Mouse (Mus musculus): ENCODE measurements around the gene Ccdc114.

Gene Ccdc114

GRCm38 (mm10) chr7:45928626-45929295 is 4.9 kb downstream of the Ccdc114 start:
- CTCF ChIA-PET, result interaction anchor here (0.6 to 2.0 kb wide), 12 partner anchors 10 to 1540 kb away, joined by 3 to 12 read pairs (median 4); partner anchors contain the start of genes Kdelr1 (in 2 of the 4) and Gys1 (in 1 of the 4)
- POLR2A ChIA-PET, result interaction anchor here in 3 of 4 experiments (0.5 to 1.8 kb wide), 17 partner anchors 11 to 300 kb away, joined by 3 to 5 read pairs (median 3); partner anchors contain the start of genes Kdelr1 (in 1 of the 3), Spaca4 (in 1 of the 3) and Sphk2 (in 1 of the 3)

GRCm38 (mm10) chr7:45929688-45930087 is 5.8 kb downstream of the Ccdc114 start:
- POLR2A ChIA-PET, result interaction anchor here in 2 of 4 experiments (0.8 to 1.8 kb wide), 12 partner anchors 11 to 289 kb away, joined by 3 to 5 read pairs (median 4); partner anchors contain the start of genes Kdelr1 (in 1 of the 2), Spaca4 (in 1 of the 2), Sphk2 (in 1 of the 2) and Syngr4 (in 1 of the 2)

GRCm38 (mm10) chr7:45933766-45934165 is 9.9 kb downstream of the Ccdc114 start:
- ChIA-PET POLR2A (interaction anchor here in 2 of 4 experiments (0.6 kb wide), 2 partner anchors 198 to 947 kb away, joined by 3 read pairs; partner anchors contain the start of gene Prmt1 (in 1 of the 2)), CTCF (interaction anchor here (0.6 to 2.0 kb wide), 7 partner anchors 15 to 767 kb away, joined by 3 to 7 read pairs (median 4); partner anchors contain the start of gene Kdelr1 (in 2 of the 4))

More at GRCm38 (mm10) chr7:45929688-45930087, 5.8 kb downstream of the Ccdc114 start:
- CTCF ChIA-PET, result interaction anchor here in 3 of 4 experiments (0.6 to 2.1 kb wide), 8 partner anchors 11 to 1000 kb away, joined by 3 to 12 read pairs (median 6); partner anchors contain the start of gene Kdelr1 (in 1 of the 3)

- ChIA-PET POLR2A (interaction anchor here in 1 of 4 experiments (0.6 to 2.4 kb wide), 6 partner anchors 16 to 193 kb away, joined by 3 to 8 read pairs (median 4); partner anchors contain the start of gene Syngr4), CTCF (interaction anchor here (0.5 to 2.3 kb wide), 12 partner anchors 10 to 667 kb away, joined by 3 to 11 read pairs (median 4); partner anchors contain the start of gene Kdelr1 (in 1 of the 4))
These were observed 11.2 kb downstream of the Ccdc114 start for GRCm38 (mm10) chr7:45935114-45935513.

DNA sequence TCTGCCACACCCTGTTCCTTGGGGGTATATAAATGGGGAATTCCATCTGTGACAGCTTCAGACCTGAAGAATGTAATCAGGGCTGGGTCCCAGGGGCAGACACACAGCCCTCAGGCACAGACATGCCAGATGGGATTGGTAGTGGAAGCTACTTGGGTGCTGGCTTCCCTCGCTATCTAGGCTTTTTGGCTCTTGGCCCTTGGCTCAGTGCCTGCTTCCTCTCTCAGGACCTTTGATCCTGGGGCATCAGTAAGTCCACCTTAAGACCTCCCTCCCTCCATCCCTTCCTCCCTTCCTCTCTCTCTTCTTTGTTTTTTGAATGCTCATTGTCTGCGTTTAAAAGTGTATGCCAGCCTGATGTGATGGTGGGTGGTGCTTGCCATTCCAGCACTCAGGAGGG is 16.0 kb downstream of the Ccdc114 start:
- POLR2A ChIA-PET, result interaction anchor here in 2 of 4 experiments (0.5 to 0.6 kb wide), 2 partner anchors 43 to 132 kb away, joined by 3 read pairs; partner anchors contain the start of genes Syngr4 (in 1 of the 2) and Tmem143 (in 1 of the 2)
- CTCF ChIA-PET, result interaction anchor here in 1 of 4 experiments (1.0 to 1.5 kb wide), 2 partner anchors 16 to 63 kb away, joined by 3 read pairs; partner anchors contain the start of gene Ccdc114

GRCm38 (mm10) chr7:45941986-45942385 is 18.1 kb downstream of the Ccdc114 start:
- CTCF ChIA-PET, result interaction anchor here (0.5 to 1.8 kb wide), 10 partner anchors 18 to 277 kb away, joined by 3 to 15 read pairs (median 4); partner anchors contain the start of gene Ccdc114 (in 1 of the 4)
- POLR2A ChIA-PET, result interaction anchor here in 3 of 4 experiments (0.7 to 1.8 kb wide), 4 partner anchors 17 to 144 kb away, joined by 3 to 5 read pairs (median 4); partner anchors contain the start of gene Ccdc114 (in 1 of the 3)

- CTCF ChIA-PET, result interaction anchor here (0.6 to 1.2 kb wide), 13 partner anchors 14 to 605 kb away, joined by 3 to 10 read pairs (median 3); partner anchors contain the start of genes Syngr4 (in 1 of the 4) and Tmem143 (in 1 of the 4)
- POLR2A ChIA-PET, result interaction anchor here in 2 of 4 experiments (0.6 to 1.3 kb wide), 3 partner anchors 19 to 90 kb away, joined by 3 to 4 read pairs (median 3); partner anchors contain the start of gene Nomo1 (in 1 of the 2)
These were observed 19.4 kb downstream of the Ccdc114 start for GRCm38 (mm10) chr7:45943280-45943679.

GRCm38 (mm10) chr7:45949061-45949460 is 25.2 kb downstream of the Ccdc114 start:
- CTCF ChIA-PET, result interaction anchor here in 1 of 4 experiments (0.6 kb wide), 1 partner anchor 84 kb away, joined by 3 read pairs; no protein-coding TSS in a partner anchor
- POLR2A ChIA-PET, result interaction anchor here in 1 of 4 experiments (2.9 kb wide), 1 partner anchor 24 kb away, joined by 13 read pairs; no protein-coding TSS in a partner anchor

DNA sequence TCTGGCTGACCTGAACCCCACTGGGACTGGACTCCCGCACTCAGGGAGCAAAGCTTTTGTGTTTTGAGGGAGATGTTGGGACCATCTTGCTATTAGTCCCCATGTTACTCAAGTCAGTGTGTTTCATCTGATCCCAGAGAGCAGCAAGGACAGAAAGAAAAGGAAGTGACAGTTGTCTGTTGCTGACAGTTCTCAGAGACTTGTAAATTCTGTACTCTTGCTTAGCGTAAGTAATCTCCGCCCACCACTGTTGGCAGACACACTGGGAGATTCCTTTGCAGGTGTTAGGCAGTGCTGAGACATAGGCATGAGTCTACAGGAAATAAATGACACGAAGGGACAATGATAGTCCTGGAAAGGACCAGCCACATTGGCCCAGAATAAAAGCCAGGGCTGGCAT is 32.7 kb downstream of the Ccdc114 start:
- ChIA-PET CTCF (no interaction called here), POLR2A (no interaction called here)

- POLR2A ChIA-PET, result interaction anchor here in 3 of 4 experiments (0.6 to 2.6 kb wide), 23 partner anchors 11 to 328 kb away, joined by 3 to 13 read pairs (median 5); partner anchors contain the start of genes Sphk2 (in 2 of the 3), Syngr4 (in 2 of the 3), Tmem143 (in 2 of the 3) and Kdelr1 (in 1 of the 3)
- CTCF ChIA-PET, result interaction anchor here in 3 of 4 experiments (0.6 to 1.8 kb wide), 5 partner anchors 29 to 328 kb away, joined by 3 to 5 read pairs (median 3); no protein-coding TSS in a partner anchor
These were observed 48.2 kb downstream of the Ccdc114 start for GRCm38 (mm10) chr7:45971831-45972723.

DNA sequence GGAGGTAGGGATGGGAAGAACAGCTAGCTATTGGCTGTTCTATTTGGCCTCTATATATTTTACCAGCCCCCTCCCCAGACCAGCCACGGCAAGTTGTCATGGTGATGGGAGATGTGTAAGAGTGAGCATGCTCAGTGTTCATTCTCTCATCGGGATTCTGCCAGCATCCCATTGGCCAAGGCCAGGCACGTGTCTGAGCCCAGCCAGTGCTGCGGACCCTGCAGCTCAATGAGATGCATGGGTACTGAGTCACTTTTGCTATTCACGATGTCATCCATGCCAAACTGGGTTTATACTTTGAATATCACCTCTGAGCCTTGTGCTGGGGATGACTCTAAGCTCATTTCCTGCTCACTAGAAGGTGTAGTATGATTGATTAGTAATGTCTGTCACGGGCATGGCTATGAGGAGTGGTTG is 49.4 kb downstream of the Ccdc114 start:
- CTCF ChIA-PET, result interaction anchor here (0.6 to 1.8 kb wide), 11 partner anchors 30 to 420 kb away, joined by 3 to 5 read pairs (median 3); no protein-coding TSS in a partner anchor
- POLR2A ChIA-PET, result interaction anchor here (0.5 to 2.6 kb wide), 35 partner anchors 10 to 329 kb away, joined by 3 to 13 read pairs (median 4); partner anchors contain the start of genes Sphk2 (in 2 of the 4), Syngr4 (in 2 of the 4), Tmem143 (in 2 of the 4) and Cyth2 (in 1 of the 4)

DNA sequence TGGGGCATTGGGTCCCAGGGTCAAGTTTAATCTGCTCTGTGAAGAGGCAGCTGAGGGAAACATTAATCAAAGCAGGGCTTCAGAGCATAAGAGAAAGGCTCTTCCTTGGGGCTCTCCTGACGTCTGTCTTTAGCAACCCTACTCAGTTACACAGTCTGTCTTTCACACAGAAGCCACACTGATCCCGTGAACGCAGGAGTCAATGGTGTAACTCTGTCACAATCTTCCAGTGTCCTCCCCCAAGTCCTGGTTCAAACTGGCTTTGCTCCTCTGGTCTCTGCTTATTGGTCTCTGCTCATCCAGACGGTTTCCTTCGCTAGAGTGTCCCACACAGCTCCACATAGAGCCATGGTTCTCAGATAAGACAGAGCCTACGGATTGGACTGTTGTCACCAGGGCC is 50.2 kb downstream of the Ccdc114 start:
- CTCF ChIA-PET, result interaction anchor here in 2 of 4 experiments (0.6 to 1.6 kb wide), 4 partner anchors 29 to 235 kb away, joined by 3 to 5 read pairs (median 3); no protein-coding TSS in a partner anchor
- POLR2A ChIA-PET, result interaction anchor here in 3 of 4 experiments (0.5 to 2.6 kb wide), 17 partner anchors 10 to 330 kb away, joined by 3 to 13 read pairs (median 5); partner anchors contain the start of genes Syngr4 (in 2 of the 3), Tmem143 (in 2 of the 3) and Nomo1 (in 1 of the 3)

DNA sequence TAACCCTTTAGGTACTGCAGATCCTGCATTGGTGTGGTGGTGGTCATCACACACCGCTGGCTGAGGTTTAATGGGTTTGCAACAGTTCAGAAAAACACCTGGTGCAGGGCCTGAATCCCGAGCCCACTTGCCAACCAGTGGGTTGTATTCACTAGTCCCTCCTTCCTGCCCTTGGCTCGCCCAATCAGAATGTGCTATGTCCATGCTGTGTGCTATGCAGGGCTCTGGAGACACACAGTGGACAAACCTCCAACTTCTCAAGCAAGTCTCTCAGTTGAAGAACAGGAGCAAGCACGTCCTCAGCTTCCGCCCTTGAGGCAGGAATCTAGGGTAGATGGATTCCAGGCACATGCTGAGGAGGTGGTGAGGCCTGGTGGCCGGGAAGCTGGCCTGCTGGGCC is 50.6 kb downstream of the Ccdc114 start:
- ChIA-PET CTCF (interaction anchor here in 2 of 4 experiments (0.6 to 1.6 kb wide), 2 partner anchors 28 to 235 kb away, joined by 3 to 5 read pairs; no protein-coding TSS in a partner anchor), POLR2A (interaction anchor here in 2 of 4 experiments (0.7 to 2.6 kb wide), 6 partner anchors 10 to 50 kb away, joined by 3 to 13 read pairs (median 6); no protein-coding TSS in a partner anchor)

DNA sequence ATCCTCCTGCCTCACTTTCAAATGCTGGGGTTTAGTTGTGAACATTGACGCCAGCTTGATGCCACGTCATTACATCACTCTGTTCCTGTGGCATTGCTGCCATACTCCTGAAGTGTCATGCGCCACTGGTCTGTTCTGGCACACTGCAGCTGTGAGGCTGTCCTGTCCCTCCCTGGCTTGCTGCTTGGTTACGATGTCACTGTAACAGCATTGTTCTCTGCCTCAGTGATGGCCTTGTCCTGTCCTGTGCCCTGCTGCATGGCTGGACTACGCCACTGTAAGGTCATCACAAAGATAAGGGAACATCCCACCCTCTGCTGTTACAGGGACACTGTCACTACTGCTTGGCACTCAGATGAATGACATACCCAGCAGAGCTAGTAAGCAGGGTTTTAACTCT is 57.7 kb downstream of the Ccdc114 start:
- ChIA-PET POLR2A (interaction anchor here in 2 of 4 experiments (0.9 to 1.7 kb wide), 2 partner anchors 167 to 264 kb away, joined by 3 read pairs; partner anchors contain the start of genes Cyth2 (in 1 of the 2) and Sphk2 (in 1 of the 2)), CTCF (no interaction called here)

DNA sequence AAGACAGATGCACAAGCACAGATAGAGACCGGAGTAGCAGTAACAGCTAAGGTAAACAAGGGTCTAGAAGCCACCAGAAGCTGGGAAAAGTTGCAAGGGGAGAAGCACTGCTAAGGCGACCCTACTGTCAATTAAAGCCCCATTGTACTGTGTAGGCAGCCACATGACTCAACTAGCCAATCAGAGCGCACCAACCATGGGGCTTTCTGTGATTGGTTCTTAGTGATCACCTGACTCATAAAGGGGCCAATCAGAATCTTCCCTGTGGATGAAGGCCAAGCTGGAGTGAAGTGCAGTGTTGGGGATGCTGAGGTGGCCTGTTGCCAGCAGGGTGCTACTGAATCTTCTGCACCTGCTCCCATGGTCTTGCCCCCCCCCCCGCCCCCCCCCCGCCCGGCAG is 63.0 kb downstream of the Ccdc114 start:
- POLR2A ChIA-PET, result interaction anchor here in 1 of 4 experiments (0.9 to 1.0 kb wide), 2 partner anchors 14 to 16 kb away, joined by 4 to 5 read pairs; no protein-coding TSS in a partner anchor
- CTCF ChIA-PET, result interaction anchor here in 1 of 4 experiments (0.5 to 1.8 kb wide), 3 partner anchors 16 to 98 kb away, joined by 3 to 9 read pairs (median 4); no protein-coding TSS in a partner anchor

DNA sequence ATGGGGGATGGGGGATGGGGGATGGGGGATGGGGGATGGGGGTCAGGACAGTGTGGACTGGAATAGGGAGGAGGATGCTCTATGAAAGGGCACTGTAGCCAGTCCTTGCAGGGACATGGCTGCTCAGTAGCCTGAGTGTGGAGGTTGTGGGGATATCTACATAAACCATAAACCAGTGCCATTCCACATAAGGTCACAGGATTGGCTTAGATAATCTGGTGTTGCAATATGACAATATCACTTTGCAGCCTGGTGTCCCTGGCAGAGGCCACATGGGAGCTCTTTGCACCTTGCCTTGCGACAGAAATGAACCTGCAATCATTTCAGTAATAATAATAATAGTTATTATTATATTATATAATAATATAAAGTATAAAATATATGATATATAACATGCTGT is 64.5 kb downstream of the Ccdc114 start:
- CTCF ChIA-PET, result interaction anchor here in 1 of 4 experiments (0.6 to 1.8 kb wide), 2 partner anchors 14 to 64 kb away, joined by 3 to 9 read pairs; partner anchors contain the start of gene Ccdc114
- POLR2A ChIA-PET, result interaction anchor here in 1 of 4 experiments (1.0 kb wide), 1 partner anchor 10 kb away, joined by 3 read pairs; no protein-coding TSS in a partner anchor

Measured in embryonic stem cell, embryonic (primary cell).